Mouse (Mus musculus) hindbrain, embryonic 14.5 days (tissue): Measurements from ENCODE around the gene Polr3g. TPM values are rescaled to one million over a fixed set of nuclear protein-coding genes. Genes with fewer than 3 reads are reported as not detected.
"Not testable (repeated sequence)": the region's sequence is repeated elsewhere in the genome, so short reads cannot be mapped to it uniquely, and the experiment has no call there.

Experiments used
- ATAC-seq: fragments of 200-750 bp; cut with Nextera tagmentation; 2 replicates; pipeline ENCODE4 v1.8.0; 2017; ENCODE audit warnings: moderate number of reproducible peaks, mild to moderate bottlenecking, moderate TSS enrichment, moderate library complexity; ENCODE audit not compliant: low FRiP score
- DNase-seq: peaks from one replicate; pipeline ENCODE4 v3.0.0-alpha.2; 2015; ENCODE audit warnings: low spot score
- H3K27ac ChIP-seq: fragments of 300-500 bp; sonication (generic); 2 replicates; pipeline ENCODE4 v1.5.1; 2014; ENCODE audit warnings: mild to moderate bottlenecking, moderate library complexity
- H3K27me3 ChIP-seq: fragments of 300-500 bp; sonication (generic); 2 replicates; pipeline ENCODE4 v1.6.1; 2014; ENCODE audit warnings: mild to moderate bottlenecking, low read length, mixed read lengths; ENCODE audit not compliant: control insufficient read depth, insufficient read depth
- H3K36me3 ChIP-seq: fragments of 300-500 bp; sonication (generic); replicated peaks from 2 replicates; pipeline ENCODE4 v1.6.1; 2014; ENCODE audit not compliant: control insufficient read depth, insufficient read depth
- H3K4me1 ChIP-seq: fragments of 300-500 bp; sonication (generic); replicated peaks from 2 replicates; pipeline ENCODE4 v1.6.1; 2014; ENCODE audit warnings: antibody characterized with exemption, low read length, mixed read lengths; ENCODE audit not compliant: control insufficient read depth, insufficient read depth
- H3K4me2 ChIP-seq: fragments of 300-500 bp; sonication (generic); replicated peaks from 2 replicates; pipeline ENCODE4 v1.6.1; 2014; ENCODE audit warnings: mild to moderate bottlenecking, moderate library complexity
- H3K4me3 ChIP-seq: fragments of 300-500 bp; sonication (generic); replicated peaks from 2 replicates; pipeline ENCODE4 v1.5.1; 2014; ENCODE audit warnings: mild to moderate bottlenecking, low read length
- H3K9ac ChIP-seq: fragments of 300-500 bp; sonication (generic); 2 replicates; pipeline ENCODE4 v1.6.1; 2014
- H3K9me3 ChIP-seq: fragments of 300-500 bp; sonication (generic); 2 replicates; pipeline ENCODE4 v1.6.1; 2016; ENCODE audit warnings: low read length; ENCODE audit not compliant: control insufficient read depth
- WGBS: fragments of 180-500 bp; shearing (Covaris S2); extraction: QIAGEN DNeasy Blood & Tissue Kit; methylation state at CpG from one replicate; pipeline ENCODE4 v1.1.7; 2014; 5-methylcytosine and 5-hydroxymethylcytosine counted together
- polyA plus RNA-seq: library from polyadenylated mRNA; unstranded; fragments of >200 nt; fragmentation: Nextera tagmentation; extraction: Ambion mirVana; gene quantifications from 2 replicates; pipeline ENCODE4 v1.2.1, GENCODE M21; 2014

The Polr3g gene
- polyA plus RNA-seq, 1 experiment from 2014 or later = 5.0 TPM

GRCm38 (mm10) chr13:81730362-81730761 is 19.5 kb upstream of the Polr3g start:
- no peak overlapping the region for H3K9ac ChIP-seq
- WGBS = 94% methylated on average over 1 of the region's 1 CpGs

GRCm38 (mm10) chr13:81729102-81729501 is 18.3 kb upstream of the Polr3g start:
- no peaks in the 10 kb centered on the region for H3K36me3 ChIP-seq
- H3K27ac ChIP-seq = no peak overlapping the region
- DNase-seq (no peak), ATAC-seq (no peak)
- no peak overlapping the region for H3K4me2 ChIP-seq
- H3K4me3 ChIP-seq = no peak overlapping the region
- no peak overlapping the region for H3K9ac ChIP-seq
- 69% methylated on average over 4 of the region's 4 CpGs for WGBS
- H3K4me1 ChIP-seq = no peaks in the 10 kb centered on the region
- H3K27me3 ChIP-seq = no peaks in the 10 kb centered on the region
- no peaks in the 10 kb centered on the region for H3K9me3 ChIP-seq

More at GRCm38 (mm10) chr13:81730362-81730761, 19.5 kb upstream of the Polr3g start:
- Histone ChIP-seq H3K27ac (no peak overlapping the region), H3K27me3 (no peaks in the 10 kb centered on the region), H3K4me2 (no peak overlapping the region), H3K9me3 (no peaks in the 10 kb centered on the region), H3K36me3 (no peaks in the 10 kb centered on the region), H3K4me1 (no peaks in the 10 kb centered on the region), H3K4me3 (no peak overlapping the region)
- DNase-seq = no peak
- no peak for ATAC-seq

GRCm38 (mm10) chr13:81728141-81728540 is 17.3 kb upstream of the Polr3g start:
- not testable (repeated sequence) for H3K9me3 ChIP-seq, DNase-seq, H3K27me3 ChIP-seq, H3K9ac ChIP-seq, H3K27ac ChIP-seq, ATAC-seq, H3K4me2 ChIP-seq, H3K4me1 ChIP-seq, H3K36me3 ChIP-seq, H3K4me3 ChIP-seq
- 58% methylated on average over 12 of the region's 12 CpGs for WGBS

GRCm38 (mm10) chr13:81713896-81714295 is 3.1 kb upstream of the Polr3g start:
- H3K9me3 ChIP-seq = no peaks in the 10 kb centered on the region; the same call in 1 of the 2 replicates
- no peak overlapping the region for H3K4me3 ChIP-seq
- DNase-seq (no peak), ATAC-seq (no peak)
- WGBS = 96% methylated on average over 1 of the region's 1 CpGs
- peaks cover 11% of the 10 kb centered on the region for H3K4me1 ChIP-seq
- H3K36me3 ChIP-seq = no peaks in the 10 kb centered on the region
- H3K27me3 ChIP-seq = no peaks in the 10 kb centered on the region
- H3K9ac ChIP-seq = no peak overlapping the region
- no peak overlapping the region for H3K27ac ChIP-seq
- no peak overlapping the region for H3K4me2 ChIP-seq

GRCm38 (mm10) chr13:81711546-81712371 is 946 bp upstream of the Polr3g start:
- peak overlapping the region; percentile 87 for H3K27ac ChIP-seq
- DNase-seq = peak; percentile 47
- peak overlapping the region; percentile 88 for H3K4me2 ChIP-seq
- no peaks in the 10 kb centered on the region for H3K36me3 ChIP-seq
- peaks cover 11% of the 10 kb centered on the region for H3K4me1 ChIP-seq
- H3K9ac ChIP-seq = peak overlapping the region; percentile 74
- no peaks in the 10 kb centered on the region; the same call in 1 of the 2 replicates for H3K9me3 ChIP-seq
- WGBS = under 1% methylated on average over 42 of the region's 42 CpGs
- ATAC-seq = peak; percentile 42
- no peaks in the 10 kb centered on the region for H3K27me3 ChIP-seq
- H3K4me3 ChIP-seq = peak overlapping the region; percentile 72

GRCm38 (mm10) chr13:81710266-81710665 is 547 bp downstream of the Polr3g start:
- WGBS = under 1% methylated on average over 7 of the region's 7 CpGs
- no peak for ATAC-seq

GRCm38 (mm10) chr13:81709805-81710204 is 1.0 kb downstream of the Polr3g start:
- ATAC-seq (no peak), DNase-seq (no peak)
- H3K9me3 ChIP-seq = no peaks in the 10 kb centered on the region
- no peaks in the 10 kb centered on the region for H3K27me3 ChIP-seq
- peaks cover 11% of the 10 kb centered on the region for H3K4me1 ChIP-seq
- H3K9ac ChIP-seq = no peak overlapping the region; the same call in 1 of the 2 replicates
- H3K27ac ChIP-seq = no peak overlapping the region
- peak overlapping the region; percentile 72 for H3K4me3 ChIP-seq
- H3K36me3 ChIP-seq = no peaks in the 10 kb centered on the region
- H3K4me2 ChIP-seq = peak overlapping the region; percentile 88
- WGBS = 34% methylated on average over 4 of the region's 4 CpGs

More at GRCm38 (mm10) chr13:81710266-81710665, 547 bp downstream of the Polr3g start:
- no peaks in the 10 kb centered on the region for H3K36me3 ChIP-seq
- no peak overlapping the region for H3K27ac ChIP-seq
- peak overlapping the region; percentile 72 for H3K4me3 ChIP-seq
- peak overlapping the region; percentile 74 for H3K9ac ChIP-seq
- H3K4me1 ChIP-seq = peaks cover 11% of the 10 kb centered on the region
- H3K27me3 ChIP-seq = no peaks in the 10 kb centered on the region
- H3K4me2 ChIP-seq = peak overlapping the region; percentile 88
- peak; percentile 24 for DNase-seq
- H3K9me3 ChIP-seq = no peaks in the 10 kb centered on the region

GRCm38 (mm10) chr13:81706311-81706710 is 4.5 kb downstream of the Polr3g start:
- H3K4me1 ChIP-seq = no peaks in the 10 kb centered on the region; the same call in 1 of the 2 replicates
- no peak overlapping the region for H3K4me3 ChIP-seq
- DNase-seq (no peak), ATAC-seq (no peak)
- H3K9me3 ChIP-seq = no peaks in the 10 kb centered on the region
- H3K4me2 ChIP-seq = no peak overlapping the region
- WGBS = 94% methylated on average over 5 of the region's 5 CpGs
- H3K27ac ChIP-seq = no peak overlapping the region
- no peak overlapping the region for H3K9ac ChIP-seq
- H3K27me3 ChIP-seq = no peaks in the 10 kb centered on the region
- no peaks in the 10 kb centered on the region for H3K36me3 ChIP-seq

- H3K4me1 ChIP-seq = no peaks in the 10 kb centered on the region
- no peak overlapping the region for H3K4me3 ChIP-seq
- no peak for ATAC-seq
- H3K36me3 ChIP-seq = no peaks in the 10 kb centered on the region
- WGBS = 86% methylated on average over 9 of the region's 9 CpGs
- H3K4me2 ChIP-seq = no peak overlapping the region
- H3K9me3 ChIP-seq = no peaks in the 10 kb centered on the region
- DNase-seq = no peak
- H3K9ac ChIP-seq = no peak overlapping the region
- H3K27me3 ChIP-seq = no peaks in the 10 kb centered on the region
- no peak overlapping the region for H3K27ac ChIP-seq
Observed at GRCm38 (mm10) chr13:81703621-81704020, 7.2 kb downstream of the Polr3g start.
